Mouse (Mus musculus) right cerebral cortex, postnatal 10 days (tissue): ENCODE results near the gene Hsf3.
A peak's percentile ranks its signal among the peaks of the same experiment; 100 is the strongest.
"Not testable (repeated sequence)": the region's sequence is repeated elsewhere in the genome, so short reads cannot be mapped to it uniquely, and the experiment has no call there.

Source experiments
- DNase-seq, 2 experiments: peaks; one replicate each; pipeline ENCODE4 v3.0.0; 2021; ENCODE audit warnings: low spot score in 2 of 2

Hsf3 gene

DNA sequence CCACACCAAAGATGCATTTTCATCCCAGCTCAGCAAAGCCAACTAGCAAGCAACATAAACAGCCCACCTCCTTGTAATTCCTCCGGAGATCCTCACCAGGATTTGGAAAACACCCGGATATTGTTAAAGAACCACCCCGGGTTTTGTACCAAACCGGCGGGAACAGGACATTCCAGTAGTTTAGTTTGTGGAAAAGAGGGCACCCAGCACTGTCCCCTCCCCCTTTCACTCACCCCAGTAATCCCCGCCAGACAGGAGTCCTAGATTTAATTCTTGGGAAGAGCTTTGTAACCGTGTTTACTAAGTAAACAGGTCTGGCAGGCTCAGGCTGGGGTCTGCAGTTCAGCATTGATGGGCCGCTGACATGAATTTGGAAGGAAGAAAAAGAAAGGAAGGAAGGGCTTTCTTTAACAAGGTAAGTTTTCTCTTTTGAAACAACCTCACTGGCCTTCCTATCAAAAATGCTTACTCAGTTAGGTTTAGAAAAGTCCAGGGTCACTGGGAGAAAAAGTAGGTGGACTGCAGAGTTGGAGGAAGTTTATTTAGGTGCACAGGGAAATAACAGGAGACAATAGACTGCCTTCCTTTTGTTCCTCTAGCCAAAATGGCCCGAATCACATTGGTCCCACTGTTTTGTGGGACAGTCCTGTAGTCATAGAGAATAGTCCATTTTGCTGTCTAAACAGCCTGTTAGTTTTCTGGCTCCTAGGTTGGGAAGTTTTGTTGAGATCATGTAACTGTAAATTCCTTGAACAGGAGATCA is at the start of gene Hsf3:
Hsf3 (minus strand) TSS at position 94 of the 763 bp plus-strand sequence.
- peak; percentile 15 to 17 for DNase-seq

DNA sequence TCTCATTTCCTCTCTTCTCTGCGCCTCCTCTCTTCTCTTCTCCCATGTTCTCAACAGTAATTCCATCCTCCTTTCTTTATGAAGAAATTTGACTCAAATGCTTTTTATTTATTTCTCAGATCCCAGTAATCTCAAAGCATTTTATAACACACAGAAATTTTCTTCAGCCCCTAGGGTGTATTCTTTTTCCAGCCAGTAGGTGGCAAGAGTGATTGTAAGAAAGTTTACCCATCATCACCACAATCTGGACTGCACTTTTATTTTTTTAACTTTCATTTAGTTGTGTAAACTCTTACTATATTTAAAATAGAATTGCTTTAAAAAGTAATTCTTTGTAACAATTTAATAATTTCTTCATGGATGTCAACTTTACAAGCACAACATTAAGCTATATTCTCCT is 45.5 kb upstream of the Hsf3 start:
- DNase-seq = peak in 1 of 2 experiments; percentile 13

DNA sequence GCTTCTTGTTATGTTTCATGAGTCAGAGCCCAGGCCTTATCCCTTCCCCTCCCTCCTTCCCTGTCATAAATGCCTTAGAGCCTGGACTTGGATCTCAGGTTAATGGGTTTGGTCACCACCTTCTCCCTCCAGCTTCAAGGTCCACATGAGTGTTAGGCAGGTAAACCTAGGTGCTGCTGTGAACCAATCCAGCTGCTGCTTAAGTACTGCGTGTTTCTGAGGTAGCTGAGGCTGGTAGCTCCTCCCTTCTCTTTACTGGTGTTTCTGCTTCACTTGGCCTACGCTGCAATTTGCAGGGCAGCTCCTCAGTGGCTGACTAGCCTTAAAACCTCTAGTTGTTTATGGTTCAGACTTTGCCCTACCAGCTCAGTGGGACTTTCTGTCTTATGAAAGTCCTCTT is 945 bp downstream of the Hsf3 start, which contains the start of gene Heph:
Heph (plus strand) TSS at position 211 of the 400 bp plus-strand sequence.
- no peak for DNase-seq

DNA sequence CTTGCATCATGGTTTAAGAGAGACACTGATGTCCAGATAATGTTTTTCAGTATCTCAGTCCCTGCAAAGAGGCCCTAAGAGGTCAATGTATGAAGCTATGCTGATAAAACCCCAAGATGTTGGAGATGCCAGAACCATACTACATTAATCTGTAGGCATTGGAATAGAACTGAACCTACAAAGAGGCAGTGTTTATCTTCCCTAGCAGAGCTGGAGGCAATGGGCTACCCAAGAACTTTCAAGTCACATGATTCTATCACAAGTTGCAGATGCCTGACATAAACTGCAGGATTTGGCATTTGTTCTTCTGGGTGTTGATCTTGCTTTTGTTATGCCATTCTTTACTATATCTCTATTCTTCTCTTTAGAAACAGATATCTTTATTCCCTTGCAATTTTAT is 36.7 kb downstream of the Hsf3 start:
- no peak for DNase-seq

DNA sequence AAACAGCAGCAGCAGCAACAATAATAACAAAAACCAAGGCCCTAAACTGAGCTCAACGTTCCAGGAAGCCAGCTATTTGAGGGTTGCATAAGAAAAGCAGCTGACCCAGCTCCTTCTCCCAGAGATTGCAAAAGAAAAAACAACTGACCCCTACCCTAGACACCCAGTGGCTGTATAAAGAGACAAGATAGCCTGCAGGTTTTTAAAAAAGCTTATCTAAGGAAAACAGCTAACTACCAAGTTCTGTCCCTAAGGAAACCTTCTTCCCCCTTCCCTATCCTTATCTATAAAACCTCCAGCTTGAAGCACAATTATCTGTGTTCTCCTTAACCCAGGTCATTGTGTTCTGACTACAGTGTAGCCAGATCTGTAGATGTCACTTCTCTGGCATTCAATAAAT is 38.4 kb downstream of the Hsf3 start:
- DNase-seq = no peak

DNA sequence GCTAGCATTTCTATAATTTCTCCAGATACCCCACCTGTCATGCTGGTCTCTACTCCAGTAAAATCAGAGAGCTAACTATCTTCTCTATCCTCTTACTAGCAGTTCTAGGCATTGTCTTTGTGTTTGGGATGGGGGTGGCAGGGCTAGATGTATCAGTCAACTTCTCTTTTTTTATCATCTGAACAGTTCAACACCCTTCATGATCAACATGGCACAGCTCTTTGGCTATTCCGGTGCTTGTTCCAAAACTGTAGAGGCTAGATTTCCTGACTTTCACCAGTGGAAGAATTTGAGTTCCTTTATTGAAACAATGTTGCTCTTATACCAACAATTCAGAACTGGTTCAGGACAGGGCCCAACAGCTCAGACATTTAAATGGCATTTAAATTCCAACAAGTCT is 39.1 kb downstream of the Hsf3 start:
- no peak for DNase-seq

DNA sequence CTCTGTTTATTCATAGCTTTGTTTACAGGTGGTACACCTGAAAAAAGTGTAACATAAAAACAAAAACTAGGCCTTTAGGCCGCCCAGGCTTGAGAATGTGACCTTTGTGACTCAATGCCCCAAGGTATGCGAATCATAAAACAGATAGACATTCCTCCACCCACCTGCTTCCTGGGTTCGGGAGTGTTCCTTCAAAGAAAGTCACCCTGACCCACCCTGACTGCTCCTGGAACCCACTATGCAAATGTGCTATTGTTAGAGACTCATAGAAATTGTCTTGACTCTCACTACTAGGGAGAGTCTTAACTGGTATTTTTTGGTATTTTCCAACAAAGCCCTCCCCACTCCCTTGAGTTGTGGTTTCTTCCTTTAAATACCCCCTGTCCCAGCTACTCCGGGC is 40.7 kb downstream of the Hsf3 start:
- DNase-seq = not testable (repeated sequence)

DNA sequence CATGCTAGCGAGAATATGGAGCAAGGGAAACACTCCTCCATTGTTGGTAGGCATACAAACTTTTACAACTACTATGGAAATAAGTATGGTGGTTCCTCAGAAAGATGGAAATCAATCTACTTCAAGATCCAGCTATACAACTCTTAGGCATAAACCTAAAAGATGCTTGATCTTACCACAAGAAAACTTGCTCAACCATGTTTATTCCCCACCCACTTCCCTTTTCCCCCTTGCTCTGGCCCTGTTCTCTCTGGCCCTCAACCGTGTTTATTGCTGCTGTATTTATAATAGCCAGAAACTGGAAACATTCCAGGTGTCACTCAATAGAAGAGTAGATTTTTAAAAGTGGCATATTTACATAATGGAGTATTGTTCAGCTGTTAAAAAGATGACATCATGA is 117.0 kb downstream of the Hsf3 start:
- no peak for DNase-seq

DNA sequence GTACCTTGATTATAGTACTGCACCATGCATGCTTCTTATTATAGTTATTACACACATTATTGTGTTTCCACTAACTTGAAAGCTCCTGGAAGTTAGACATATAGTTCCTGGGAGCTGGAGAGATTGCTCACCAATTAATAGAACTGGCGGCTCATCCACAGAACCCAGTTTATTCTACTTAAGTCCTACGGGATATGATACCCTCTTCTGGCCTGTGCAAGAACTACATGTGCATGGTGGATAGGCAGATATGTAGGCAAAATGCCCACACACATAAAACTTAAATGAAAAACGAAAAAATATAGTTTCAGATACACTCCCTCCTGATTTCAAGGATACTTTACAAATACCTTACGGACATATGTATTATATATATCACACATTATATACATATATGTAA is 126.3 kb downstream of the Hsf3 start:
- peak; percentile 11 to 16 for DNase-seq

DNA sequence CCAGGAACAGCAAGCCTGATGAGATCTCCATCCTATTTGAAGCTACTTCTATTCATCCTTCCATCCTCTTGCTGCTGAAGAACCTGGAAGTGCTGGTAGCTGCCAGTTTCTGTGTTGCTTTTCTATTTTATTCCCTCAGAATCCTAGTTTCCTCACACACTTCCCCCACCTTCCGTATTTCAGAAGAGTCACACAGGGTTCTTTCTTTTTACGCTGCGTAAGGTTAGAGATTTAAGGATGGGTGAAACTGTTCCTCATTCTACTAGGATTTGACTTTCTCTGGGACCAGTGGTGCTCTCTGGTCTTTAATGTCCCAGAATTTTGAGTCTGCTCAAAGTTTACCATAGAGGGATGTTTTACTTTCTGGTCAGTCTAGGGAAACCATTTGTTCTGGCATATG is 162.8 kb downstream of the Hsf3 start, which contains the start of gene Vsig4:
Vsig4 (minus strand) TSS at position 101 of the 400 bp plus-strand sequence.
- no peak for DNase-seq

DNA sequence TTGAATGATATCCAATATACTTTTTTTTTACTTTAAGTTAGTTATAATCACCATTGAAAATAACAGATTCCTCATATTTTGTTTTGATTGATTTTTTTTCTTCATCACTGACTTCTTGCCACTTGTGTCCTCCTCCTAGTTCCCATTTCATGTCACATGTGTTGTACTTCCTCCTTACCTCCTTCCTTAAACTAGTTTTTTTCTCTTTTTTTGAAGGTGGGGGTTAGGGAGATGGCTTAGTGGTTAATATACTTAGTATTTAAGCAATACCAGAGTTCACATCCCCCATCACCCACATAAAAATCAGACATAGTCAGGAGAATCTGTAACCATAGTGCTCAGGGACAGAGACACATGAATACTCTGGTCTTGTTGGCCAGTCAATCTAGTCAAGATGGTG is 199.6 kb downstream of the Hsf3 start:
- DNase-seq = no peak
